Mouse (Mus musculus): ENCODE results near the gene Fkbp5. TPM values are rescaled to one million over a fixed set of nuclear protein-coding genes. Genes with fewer than 3 reads are reported as not detected.
A peak's percentile ranks its signal among the peaks of the same experiment; 100 is the strongest.

Gene Fkbp5
- total and polyA plus RNA-seq, 2 experiments, result 17.7 to 30.3 TPM

GRCm38 (mm10) chr17:28485977-28486400, 31.3 kb downstream of the Fkbp5 start:
- Histone ChIP-seq H3K79me2 (ENCODE audit: control insufficient read depth, insufficient read depth, low read length) (no peaks in the 10 kb centered on the region; the same call in 1 of the 2 replicates), H3K27ac (replicated peaks; ENCODE audit: insufficient read depth, low read depth, low read length) (peak overlapping the region; percentile 77; the same call in 1 of the 2 replicates), H3K27me3 (ENCODE audit: control insufficient read depth, insufficient read depth, low read length) (no peaks in the 10 kb centered on the region), H3K4me1 (ENCODE audit: control insufficient read depth, insufficient read depth, low read length) (peaks cover 3% of the 10 kb centered on the region; the same call in 1 of the 2 replicates), H3K4me3 (ENCODE audit: insufficient read depth, low read depth, low read length) (peak overlapping the region; percentile 99), H3K36me3 (ENCODE audit: control insufficient read depth, insufficient read depth, low read length) (no peaks in the 10 kb centered on the region), H3K9ac (ENCODE audit: low read depth, low read length) (peak overlapping the region; percentile 94)
- peak; percentile 81 for DNase-seq (ENCODE audit: extremely low read depth, low read depth, low spot score)
- WGBS, result 2% methylated on average over 58 of the region's 58 CpGs
- TF ChIP-seq CTCF (IDR thresholded peaks at IDR 0.05; ENCODE audit: low read depth, low read length), result no peak
- TF ChIP-seq POLR2A (IDR thresholded peaks at IDR 0.05; ENCODE audit: extremely low read depth, insufficient read depth, low read length), result peak; percentile 89

- 1% methylated on average over 69 of the region's 77 CpGs for WGBS
- Histone ChIP-seq H3K36me3 (ENCODE audit: control insufficient read depth, insufficient read depth, low read length) (no peaks in the 10 kb centered on the region), H3K9ac (ENCODE audit: low read depth, low read length) (peak overlapping the region; percentile 94), H3K27me3 (ENCODE audit: control insufficient read depth, insufficient read depth, low read length) (no peaks in the 10 kb centered on the region), H3K27ac (replicated peaks; ENCODE audit: insufficient read depth, low read depth, low read length) (peak overlapping the region; percentile 77), H3K79me2 (ENCODE audit: control insufficient read depth, insufficient read depth, low read length) (peaks cover 1% of the 10 kb centered on the region; the same call in 1 of the 2 replicates), H3K4me3 (ENCODE audit: insufficient read depth, low read depth, low read length) (peak overlapping the region; percentile 99), H3K4me1 (ENCODE audit: control insufficient read depth, insufficient read depth, low read length) (peaks cover 3% of the 10 kb centered on the region; the same call in 1 of the 2 replicates)
- no peak for DNase-seq (ENCODE audit: extremely low read depth, low read depth, low spot score)
- TF ChIP-seq CTCF (IDR thresholded peaks at IDR 0.05; ENCODE audit: low read depth, low read length) (peak; percentile 16; the same call in 1 of the 2 replicates), POLR2A (IDR thresholded peaks at IDR 0.05; ENCODE audit: extremely low read depth, insufficient read depth, low read length) (no peak)
Measured at GRCm38 (mm10) chr17:28485446-28485948, 31.8 kb downstream of the Fkbp5 start.

GRCm38 (mm10) chr17:28484704-28485445, 32.5 kb downstream of the Fkbp5 start:
- H3K36me3 ChIP-seq (ENCODE audit: control insufficient read depth, insufficient read depth, low read length), result no peaks in the 10 kb centered on the region
- H3K4me3 ChIP-seq (ENCODE audit: insufficient read depth, low read depth, low read length), result peak overlapping the region; percentile 99
- H3K79me2 ChIP-seq (ENCODE audit: control insufficient read depth, insufficient read depth, low read length), result peaks cover 7% of the 10 kb centered on the region; the same call in 1 of the 2 replicates
- H3K27me3 ChIP-seq (ENCODE audit: control insufficient read depth, insufficient read depth, low read length), result no peaks in the 10 kb centered on the region
- H3K27ac ChIP-seq (replicated peaks; ENCODE audit: insufficient read depth, low read depth, low read length), result peak overlapping the region; percentile 77
- DNase-seq (ENCODE audit: extremely low read depth, low read depth, low spot score), result peak; percentile 56
- 4% methylated on average over 30 of the region's 30 CpGs for WGBS
- peaks cover 3% of the 10 kb centered on the region; the same call in 1 of the 2 replicates for H3K4me1 ChIP-seq (ENCODE audit: control insufficient read depth, insufficient read depth, low read length)
- peak overlapping the region; percentile 94 for H3K9ac ChIP-seq (ENCODE audit: low read depth, low read length)
- TF ChIP-seq POLR2A (IDR thresholded peaks at IDR 0.05; ENCODE audit: extremely low read depth, insufficient read depth, low read length), result no peak
- no peak for TF ChIP-seq CTCF (IDR thresholded peaks at IDR 0.05; ENCODE audit: low read depth, low read length)

GRCm38 (mm10) chr17:28477421-28477820, 39.9 kb downstream of the Fkbp5 start:
- no peak for DNase-seq (ENCODE audit: extremely low read depth, low read depth, low spot score)
- Histone ChIP-seq H3K4me3 (ENCODE audit: insufficient read depth, low read depth, low read length) (no peak overlapping the region), H3K79me2 (ENCODE audit: control insufficient read depth, insufficient read depth, low read length) (peaks cover 16% of the 10 kb centered on the region; the same call in 1 of the 2 replicates), H3K9ac (ENCODE audit: low read depth, low read length) (no peak overlapping the region), H3K36me3 (ENCODE audit: control insufficient read depth, insufficient read depth, low read length) (no peaks in the 10 kb centered on the region; the same call in 1 of the 2 replicates), H3K27ac (replicated peaks; ENCODE audit: insufficient read depth, low read depth, low read length) (no peak overlapping the region), H3K4me1 (ENCODE audit: control insufficient read depth, insufficient read depth, low read length) (peaks cover 7% of the 10 kb centered on the region), H3K27me3 (ENCODE audit: control insufficient read depth, insufficient read depth, low read length) (no peaks in the 10 kb centered on the region)
- WGBS, result 89% methylated on average over 8 of the region's 8 CpGs
- TF ChIP-seq POLR2A (IDR thresholded peaks at IDR 0.05; ENCODE audit: extremely low read depth, insufficient read depth, low read length) (no peak), CTCF (IDR thresholded peaks at IDR 0.05; ENCODE audit: low read depth, low read length) (no peak)

GRCm38 (mm10) chr17:28476441-28476840, 40.9 kb downstream of the Fkbp5 start:
- Histone ChIP-seq H3K4me3 (ENCODE audit: insufficient read depth, low read depth, low read length) (no peak overlapping the region), H3K4me1 (ENCODE audit: control insufficient read depth, insufficient read depth, low read length) (peaks cover 14% of the 10 kb centered on the region), H3K27me3 (ENCODE audit: control insufficient read depth, insufficient read depth, low read length) (no peaks in the 10 kb centered on the region), H3K27ac (replicated peaks; ENCODE audit: insufficient read depth, low read depth, low read length) (no peak overlapping the region), H3K79me2 (ENCODE audit: control insufficient read depth, insufficient read depth, low read length) (peaks cover 25% of the 10 kb centered on the region), H3K36me3 (ENCODE audit: control insufficient read depth, insufficient read depth, low read length) (no peaks in the 10 kb centered on the region; the same call in 1 of the 2 replicates), H3K9ac (ENCODE audit: low read depth, low read length) (no peak overlapping the region)
- DNase-seq (ENCODE audit: extremely low read depth, low read depth, low spot score), result no peak
- TF ChIP-seq CTCF (IDR thresholded peaks at IDR 0.05; ENCODE audit: low read depth, low read length) (no peak), POLR2A (IDR thresholded peaks at IDR 0.05; ENCODE audit: extremely low read depth, insufficient read depth, low read length) (no peak)

All from liver, adult 2 months (tissue).